Mouse (Mus musculus): ENCODE measurements at regions not wholly inside any gene's neighbourhood (a gene's known extent, or its start where the extent isn't known, plus 50 kb on each side); places are given as distances from the start of the nearest gene placed in this dataset.

DNA sequence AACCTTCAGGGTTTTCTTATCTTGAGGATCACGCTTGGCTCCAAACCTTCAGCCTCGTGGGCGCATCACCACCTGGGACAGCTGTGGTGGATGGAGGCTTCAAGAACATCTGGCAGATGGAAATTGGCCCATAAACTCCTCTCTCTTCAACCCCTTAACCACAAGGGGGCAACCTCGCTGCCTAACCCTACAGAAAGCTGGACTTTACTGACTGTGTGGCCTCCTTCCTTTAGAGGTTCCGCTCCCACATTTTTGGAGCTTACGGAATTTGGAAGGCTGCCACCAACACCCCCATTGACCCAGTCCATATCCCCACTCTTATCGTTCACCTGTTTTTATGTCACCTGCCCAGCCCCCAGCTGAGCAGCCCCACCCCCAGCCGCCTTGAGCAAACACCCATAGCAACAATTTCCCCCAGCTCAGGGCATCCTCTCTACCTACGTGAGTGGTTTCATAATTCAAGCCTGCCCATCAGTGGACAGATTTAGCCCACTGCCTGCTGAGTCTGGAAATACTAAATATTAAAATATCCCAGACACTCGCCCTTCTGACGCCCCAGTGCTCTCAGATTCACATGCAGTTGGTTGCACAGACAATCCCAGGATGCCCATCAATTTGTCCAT is 167.0 kb upstream of the Slc22a22 start:
- peak; percentile 28 for DNase-seq (ENCODE audit: low spot score)
- Histone ChIP-seq H3K4me1 (replicated peaks) (no peaks in the 10 kb centered on the region; the same call in 1 of the 2 replicates), H3K27ac (no peak overlapping the region), H3K4me3 (no peak overlapping the region), H3K9me3 (no peaks in the 10 kb centered on the region), H3K27me3 (ENCODE audit: insufficient read depth, poor library complexity, severe bottlenecking) (no peaks in the 10 kb centered on the region), H3K36me3 (no peaks in the 10 kb centered on the region)
- 64% methylated on average over 11 of the region's 11 CpGs for WGBS

- Histone ChIP-seq H3K36me3 (no peaks in the 10 kb centered on the region), H3K27ac (no peak overlapping the region), H3K27me3 (ENCODE audit: insufficient read depth, poor library complexity, severe bottlenecking) (no peaks in the 10 kb centered on the region), H3K4me1 (replicated peaks) (no peaks in the 10 kb centered on the region; the same call in 1 of the 2 replicates), H3K9me3 (no peaks in the 10 kb centered on the region), H3K4me3 (no peak overlapping the region)
- WGBS: 70% methylated on average over 7 of the region's 7 CpGs
- no peak for DNase-seq (ENCODE audit: low spot score)
Observed at GRCm38 (mm10) chr15:57639115-57639514, 161.7 kb upstream of the Slc22a22 start.

GRCm38 (mm10) chr15:57633067-57633466 is 155.6 kb upstream of the Slc22a22 start:
- H3K4me1 ChIP-seq (replicated peaks): no peaks in the 10 kb centered on the region
- no peaks in the 10 kb centered on the region for H3K9me3 ChIP-seq
- WGBS: 84% methylated on average over 3 of the region's 3 CpGs
- H3K27ac ChIP-seq: no peak overlapping the region
- H3K27me3 ChIP-seq (ENCODE audit: insufficient read depth, poor library complexity, severe bottlenecking): no peaks in the 10 kb centered on the region
- no peak overlapping the region for H3K4me3 ChIP-seq
- DNase-seq (ENCODE audit: low spot score): no peak
- H3K36me3 ChIP-seq: no peaks in the 10 kb centered on the region

- Histone ChIP-seq H3K36me3 (no peaks in the 10 kb centered on the region), H3K27me3 (ENCODE audit: insufficient read depth, poor library complexity, severe bottlenecking) (no peaks in the 10 kb centered on the region), H3K4me1 (replicated peaks) (no peaks in the 10 kb centered on the region), H3K9me3 (no peaks in the 10 kb centered on the region), H3K4me3 (no peak overlapping the region), H3K27ac (no peak overlapping the region)
- no peak for DNase-seq (ENCODE audit: low spot score)
- 86% methylated on average over 8 of the region's 8 CpGs for WGBS
Observed at GRCm38 (mm10) chr15:57632537-57632936, 155.1 kb upstream of the Slc22a22 start.

DNA sequence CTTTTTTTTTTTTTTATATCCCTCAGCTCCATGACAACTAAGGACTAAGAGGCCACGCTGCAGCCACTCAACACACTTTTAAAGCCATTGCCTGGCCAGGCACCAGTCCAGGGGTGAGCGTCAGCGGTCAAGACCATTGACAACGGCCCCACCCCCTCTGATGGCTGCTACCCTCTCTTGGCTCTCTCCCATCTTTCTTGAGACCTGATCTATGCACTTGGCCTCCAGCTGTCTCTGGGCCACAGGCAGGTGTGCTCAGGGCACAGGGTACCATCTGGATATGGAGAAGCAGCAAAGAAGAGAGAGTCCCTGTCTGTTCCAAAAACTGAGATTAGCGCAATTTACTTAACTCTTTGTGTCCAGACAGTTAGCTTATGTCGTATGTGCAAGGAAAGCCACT is 141.0 kb upstream of the Slc22a22 start:
- H3K27ac ChIP-seq: no peak overlapping the region
- H3K36me3 ChIP-seq: no peaks in the 10 kb centered on the region
- H3K4me1 ChIP-seq (replicated peaks): no peaks in the 10 kb centered on the region
- WGBS: 86% methylated on average over 6 of the region's 6 CpGs
- H3K9me3 ChIP-seq: no peaks in the 10 kb centered on the region
- no peaks in the 10 kb centered on the region for H3K27me3 ChIP-seq (ENCODE audit: insufficient read depth, poor library complexity, severe bottlenecking)
- no peak overlapping the region for H3K4me3 ChIP-seq
- no peak for DNase-seq (ENCODE audit: low spot score)

- H3K27me3 ChIP-seq (ENCODE audit: insufficient read depth, poor library complexity, severe bottlenecking): no peaks in the 10 kb centered on the region
- no peaks in the 10 kb centered on the region for H3K4me1 ChIP-seq (replicated peaks)
- no peak for DNase-seq (ENCODE audit: low spot score)
- 61% methylated on average over 11 of the region's 11 CpGs for whole genome bisulfite sequencing
- no peak overlapping the region for H3K4me3 ChIP-seq
- no peaks in the 10 kb centered on the region for H3K9me3 ChIP-seq
- H3K36me3 ChIP-seq: no peaks in the 10 kb centered on the region
- no peak overlapping the region for H3K27ac ChIP-seq
Observed at GRCm38 (mm10) chr15:57616880-57617391, 139.5 kb upstream of the Slc22a22 start.

DNA sequence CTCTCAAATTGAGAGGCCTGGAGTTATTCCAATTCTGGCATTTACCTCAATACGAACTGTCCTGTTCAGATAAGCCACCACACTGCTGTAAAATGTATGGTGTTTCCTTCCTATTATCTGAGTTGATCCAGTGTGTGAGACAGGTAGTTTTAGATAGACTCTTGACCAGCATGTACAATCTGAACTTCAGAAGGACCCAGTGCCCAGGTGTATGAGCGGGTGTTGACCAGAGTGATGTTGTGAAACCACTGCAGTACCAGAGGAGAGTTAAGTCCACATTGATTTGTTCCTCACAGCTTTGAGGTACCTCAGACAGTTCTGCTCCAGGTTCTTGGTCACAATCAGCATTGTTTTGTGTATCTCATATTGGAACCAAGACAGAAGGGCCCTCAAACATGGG is 132.6 kb upstream of the Slc22a22 start:
- Histone ChIP-seq H3K4me1 (replicated peaks) (no peaks in the 10 kb centered on the region), H3K36me3 (no peaks in the 10 kb centered on the region), H3K27me3 (ENCODE audit: insufficient read depth, poor library complexity, severe bottlenecking) (no peaks in the 10 kb centered on the region), H3K27ac (no peak overlapping the region), H3K9me3 (no peaks in the 10 kb centered on the region), H3K4me3 (no peak overlapping the region)
- WGBS: 88% methylated on average over 2 of the region's 2 CpGs
- DNase-seq (ENCODE audit: low spot score): no peak

DNA sequence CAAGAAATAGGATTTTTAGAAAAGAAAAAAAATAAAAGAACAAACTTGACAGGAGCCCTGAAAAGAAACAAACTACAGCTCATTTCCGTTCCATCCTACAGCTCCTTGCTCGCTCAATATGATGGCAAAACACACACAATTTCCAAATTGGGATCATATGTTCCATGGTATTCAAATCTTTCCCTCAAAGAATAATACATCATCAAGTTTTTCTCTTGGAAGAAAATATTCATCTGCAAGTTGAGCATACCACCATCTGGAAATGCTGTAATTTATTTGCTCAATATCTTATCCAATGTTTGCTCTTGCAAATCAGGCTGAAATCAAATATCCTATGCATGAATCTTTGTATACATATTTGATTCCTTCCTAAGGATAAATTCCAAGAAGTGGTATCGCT is 131.1 kb upstream of the Slc22a22 start:
- 89% methylated on average over 3 of the region's 3 CpGs for WGBS
- Histone ChIP-seq H3K27ac (no peak overlapping the region), H3K36me3 (no peaks in the 10 kb centered on the region), H3K9me3 (no peaks in the 10 kb centered on the region), H3K4me1 (replicated peaks) (no peaks in the 10 kb centered on the region), H3K4me3 (no peak overlapping the region), H3K27me3 (ENCODE audit: insufficient read depth, poor library complexity, severe bottlenecking) (no peaks in the 10 kb centered on the region)
- DNase-seq (ENCODE audit: low spot score): no peak

DNA sequence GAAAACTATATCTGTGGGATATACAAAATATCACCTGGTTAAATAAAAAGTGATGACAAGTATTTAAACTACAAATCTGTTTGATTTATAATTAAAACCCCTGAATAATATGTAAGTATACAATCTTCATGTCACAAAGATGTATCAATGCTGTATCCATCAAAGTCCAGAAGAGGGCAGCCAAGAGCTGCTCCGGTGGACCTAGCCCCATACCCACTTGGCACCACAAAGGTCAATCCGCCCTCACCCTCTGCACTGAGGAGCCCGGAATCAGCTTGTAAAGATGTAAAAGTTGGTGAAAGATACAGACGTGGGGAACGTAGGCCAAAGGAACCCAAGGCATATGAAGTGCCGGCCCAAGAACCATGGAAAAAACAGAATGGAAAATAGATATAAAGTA is 123.1 kb upstream of the Slc22a22 start:
- no peak overlapping the region for H3K4me3 ChIP-seq
- H3K36me3 ChIP-seq: no peaks in the 10 kb centered on the region
- WGBS: 19% methylated on average over 6 of the region's 6 CpGs
- no peaks in the 10 kb centered on the region for H3K4me1 ChIP-seq (replicated peaks)
- no peaks in the 10 kb centered on the region for H3K27me3 ChIP-seq (ENCODE audit: insufficient read depth, poor library complexity, severe bottlenecking)
- DNase-seq (ENCODE audit: low spot score): peak; percentile 64
- no peak overlapping the region for H3K27ac ChIP-seq
- no peaks in the 10 kb centered on the region for H3K9me3 ChIP-seq

DNA sequence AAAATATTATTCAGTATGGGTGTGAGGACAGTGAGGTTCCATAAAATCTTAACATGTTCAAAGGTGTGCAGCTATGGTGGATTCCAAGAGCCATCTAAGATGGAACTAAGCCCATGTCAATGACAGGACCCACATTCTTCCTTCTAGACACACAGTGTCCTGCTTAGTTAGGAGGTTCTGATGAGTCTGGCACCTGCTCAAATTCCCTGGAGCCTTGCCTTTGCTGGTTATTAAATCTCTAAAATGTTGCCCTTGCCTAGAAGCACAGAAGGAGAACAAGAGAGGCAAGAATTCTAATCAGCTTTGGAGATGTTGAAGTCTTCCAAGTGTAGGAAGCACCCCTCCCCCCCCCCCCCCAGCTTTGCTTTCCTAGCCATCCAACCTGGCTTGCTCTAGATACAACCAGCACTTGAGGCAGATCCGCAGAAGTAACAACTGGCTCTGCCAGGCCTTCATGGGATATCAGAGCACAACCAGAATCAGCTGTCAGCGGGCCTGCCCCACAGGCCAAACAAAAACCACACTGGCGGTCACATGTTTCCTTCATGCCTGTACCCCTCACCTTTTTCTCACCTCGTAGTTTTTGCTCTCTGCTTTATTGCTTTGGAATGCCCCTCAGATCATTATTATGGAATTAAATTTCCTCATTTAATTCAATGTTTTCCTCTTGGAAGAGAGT is 116.0 kb upstream of the Slc22a22 start:
- no peaks in the 10 kb centered on the region for H3K9me3 ChIP-seq
- H3K4me1 ChIP-seq (replicated peaks): peaks cover 13% of the 10 kb centered on the region
- no peak overlapping the region for H3K27ac ChIP-seq
- DNase-seq (ENCODE audit: low spot score): no peak
- H3K4me3 ChIP-seq: no peak overlapping the region
- WGBS: 89% methylated on average over 4 of the region's 4 CpGs
- H3K27me3 ChIP-seq (ENCODE audit: insufficient read depth, poor library complexity, severe bottlenecking): no peaks in the 10 kb centered on the region
- no peaks in the 10 kb centered on the region for H3K36me3 ChIP-seq

GRCm38 (mm10) chr15:57590597-57591219 is 113.3 kb upstream of the Slc22a22 start:
- 82% methylated on average over 7 of the region's 7 CpGs for WGBS
- Histone ChIP-seq H3K27me3 (ENCODE audit: insufficient read depth, poor library complexity, severe bottlenecking) (no peaks in the 10 kb centered on the region), H3K27ac (0 out of 2 replicates have a peak overlapping the region, but pooled peaks have one; percentile 35), H3K4me3 (no peak overlapping the region), H3K36me3 (no peaks in the 10 kb centered on the region), H3K4me1 (replicated peaks) (peaks cover 13% of the 10 kb centered on the region), H3K9me3 (no peaks in the 10 kb centered on the region)
- DNase-seq (ENCODE audit: low spot score): no peak

DNA sequence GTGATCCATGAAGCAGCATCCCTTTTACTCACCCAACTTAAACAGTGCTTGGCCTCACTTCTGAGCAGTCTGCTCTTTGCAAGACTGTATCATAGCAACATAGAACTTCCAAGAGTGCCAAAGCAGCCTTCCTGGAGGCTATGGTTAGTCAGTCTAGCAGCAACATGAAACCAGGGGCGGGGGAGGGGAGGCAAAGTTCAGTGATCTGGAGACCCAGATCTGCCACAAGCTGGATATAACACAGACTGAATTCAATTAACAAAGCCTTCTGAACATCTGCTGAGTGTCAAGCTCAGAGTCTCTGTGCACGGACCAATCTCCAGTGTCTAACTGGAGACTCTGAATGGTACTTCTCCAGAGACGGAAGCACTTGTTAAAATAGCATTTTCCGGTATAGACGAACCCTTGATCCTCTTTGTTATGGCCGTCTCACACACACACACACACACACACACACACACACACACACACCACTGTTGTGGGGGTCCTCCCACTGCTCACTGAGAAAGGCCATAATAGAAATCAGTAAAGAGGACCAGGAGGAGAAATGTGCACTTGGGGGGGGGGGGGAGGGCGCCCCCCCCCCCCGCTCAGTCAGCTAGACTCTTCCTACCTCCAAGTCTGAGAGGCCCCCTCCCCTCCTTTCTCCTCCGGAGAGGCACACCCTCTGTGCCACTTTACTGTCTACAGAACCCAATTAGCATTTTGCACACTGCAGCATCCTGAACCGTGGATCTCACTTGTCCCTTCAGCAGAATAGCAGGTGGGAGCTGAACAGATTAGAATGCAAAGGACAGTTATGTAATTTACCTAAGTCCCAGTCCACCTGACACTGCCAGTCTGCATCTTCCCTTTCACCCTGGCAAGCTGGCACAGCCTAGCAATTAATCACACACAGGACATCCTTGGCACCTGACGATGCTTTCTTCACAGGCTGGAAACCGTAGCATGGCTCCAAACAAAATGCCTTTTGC is 112.3 kb upstream of the Slc22a22 start:
- H3K36me3 ChIP-seq: no peaks in the 10 kb centered on the region
- peak overlapping the region; percentile 76 for H3K27ac ChIP-seq
- H3K27me3 ChIP-seq (ENCODE audit: insufficient read depth, poor library complexity, severe bottlenecking): no peaks in the 10 kb centered on the region
- 40% methylated on average over 11 of the region's 12 CpGs for WGBS
- peak; percentile 78 for DNase-seq (ENCODE audit: low spot score)
- H3K4me1 ChIP-seq (replicated peaks): peaks cover 13% of the 10 kb centered on the region
- no peaks in the 10 kb centered on the region for H3K9me3 ChIP-seq
- no peak overlapping the region for H3K4me3 ChIP-seq

All from hindbrain, embryonic 10.5 days (tissue).